Mouse (Mus musculus) splenic B cell, adult 2 months (primary cell): ENCODE measurements around the gene Xxylt1.
A peak's percentile ranks its signal among the peaks of the same experiment; 100 is the strongest.

ENCODE experiments used
- DNase-seq: peaks from one replicate; pipeline ENCODE4 v3.0.0-alpha.2; 2011; ENCODE audit warnings: low read depth, low spot score
- H3K27me3 ChIP-seq: 2 replicates; pipeline ENCODE4 v1.6.1; 2012; ENCODE audit warnings: mild to moderate bottlenecking, low read length, moderate library complexity, mixed read lengths; ENCODE audit not compliant: control insufficient read depth, poor library complexity, insufficient read depth, severe bottlenecking
- H3K36me3 ChIP-seq: 2 replicates; pipeline ENCODE4 v1.6.1; 2012; ENCODE audit warnings: mild to moderate bottlenecking, low read length, moderate library complexity, mixed read lengths; ENCODE audit not compliant: control insufficient read depth, poor library complexity, insufficient read depth, severe bottlenecking

The Xxylt1 gene

GRCm38 (mm10) chr16:30948216-30948615 is 133.0 kb downstream of the Xxylt1 start:
- DNase-seq = peak; percentile 41
- Histone ChIP-seq H3K27me3 (no peaks in the 10 kb centered on the region), H3K36me3 (peaks cover 2% of the 10 kb centered on the region; the same call in 1 of the 2 replicates)

DNA sequence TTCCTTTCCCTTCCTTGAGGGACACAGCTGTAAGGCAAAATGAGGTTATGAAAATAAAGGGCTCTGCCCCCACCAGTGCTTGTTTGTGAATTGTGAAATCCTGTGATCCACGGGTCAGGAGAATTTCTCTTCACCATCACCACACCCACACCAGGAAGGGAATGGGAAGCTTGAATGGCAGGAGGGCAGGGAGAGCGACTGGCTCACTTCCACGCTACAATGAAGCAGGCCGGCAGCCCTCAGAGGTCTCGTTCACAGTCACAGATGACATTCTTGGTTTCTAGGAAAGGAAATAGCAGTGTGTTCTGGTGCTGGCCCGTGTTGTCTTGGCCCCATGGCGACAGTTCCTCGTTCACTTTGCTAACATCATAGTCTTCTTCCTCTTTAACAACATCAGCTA is 136.3 kb downstream of the Xxylt1 start:
- H3K36me3 ChIP-seq = no peaks in the 10 kb centered on the region

GRCm38 (mm10) chr16:30943919-30944318 is 137.3 kb downstream of the Xxylt1 start:
- Histone ChIP-seq H3K36me3 (no peaks in the 10 kb centered on the region), H3K27me3 (no peaks in the 10 kb centered on the region)
- DNase-seq = no peak

More for the DNA sequence above, 136.3 kb downstream of the Xxylt1 start:
- H3K27me3 ChIP-seq = no peaks in the 10 kb centered on the region
- DNase-seq = peak; percentile 27

DNA sequence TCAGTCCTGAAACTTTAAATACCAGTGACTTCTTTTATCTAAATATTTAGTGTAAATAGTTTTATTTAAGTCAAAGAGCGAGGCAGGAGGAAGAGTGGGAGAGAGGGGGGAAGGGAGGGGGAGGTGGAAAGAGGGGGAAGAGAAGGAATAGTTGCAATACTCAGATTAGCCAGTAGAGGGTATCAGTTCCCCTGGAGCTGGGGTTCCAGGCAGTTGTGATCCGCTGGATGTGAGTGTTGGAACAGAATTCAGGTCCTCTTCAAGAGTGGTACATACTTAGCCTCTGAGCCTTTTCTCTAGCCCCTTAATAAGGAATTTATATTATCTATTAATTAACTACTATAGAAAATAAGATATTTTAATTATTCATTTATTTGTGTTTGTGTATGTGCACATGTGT is 140.5 kb downstream of the Xxylt1 start:
- DNase-seq = peak; percentile 47
- H3K36me3 ChIP-seq = no peaks in the 10 kb centered on the region
- no peaks in the 10 kb centered on the region for H3K27me3 ChIP-seq

GRCm38 (mm10) chr16:30939903-30940302 is 141.3 kb downstream of the Xxylt1 start:
- DNase-seq = no peak
- Histone ChIP-seq H3K36me3 (no peaks in the 10 kb centered on the region), H3K27me3 (no peaks in the 10 kb centered on the region)

DNA sequence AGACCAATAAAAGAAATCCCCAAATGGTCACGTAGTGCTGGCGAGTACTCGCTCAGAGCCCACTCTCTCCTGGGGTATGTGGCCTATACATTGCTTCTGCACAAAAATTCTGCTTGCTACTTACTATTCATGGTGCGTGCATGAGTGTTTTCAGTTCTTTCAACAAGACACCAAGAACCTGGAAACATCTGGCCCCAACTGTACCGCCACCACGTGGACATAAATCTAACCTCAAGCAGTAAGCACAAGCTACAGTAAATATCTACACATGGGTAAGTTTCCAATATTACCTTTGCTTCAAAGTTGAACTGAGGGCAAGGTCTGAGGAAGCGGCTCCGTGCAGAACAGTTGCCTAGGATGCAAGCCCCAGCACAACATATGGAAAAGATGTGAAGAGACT is 142.0 kb downstream of the Xxylt1 start:
- peak; percentile 54 for DNase-seq
- H3K27me3 ChIP-seq = no peaks in the 10 kb centered on the region
- no peaks in the 10 kb centered on the region for H3K36me3 ChIP-seq

DNA sequence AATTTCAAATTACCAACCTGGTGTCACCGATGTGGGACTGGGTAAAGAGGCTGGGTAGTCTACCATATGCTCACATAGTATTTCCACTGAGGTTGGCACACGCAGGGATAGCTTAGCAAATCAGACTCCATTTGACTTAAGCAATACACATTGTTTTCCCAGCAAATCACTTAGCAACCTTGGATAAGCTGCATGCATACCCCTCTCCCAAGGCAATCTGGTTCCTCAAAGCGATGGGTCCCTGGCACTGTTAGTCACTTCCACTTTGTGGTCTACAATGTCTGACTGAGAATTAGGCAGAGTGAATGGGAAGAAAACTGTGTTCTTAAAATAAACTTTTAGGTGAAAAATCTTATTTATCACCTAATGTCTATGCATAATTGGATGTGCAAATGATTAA is 142.6 kb downstream of the Xxylt1 start:
- Histone ChIP-seq H3K27me3 (no peaks in the 10 kb centered on the region), H3K36me3 (no peaks in the 10 kb centered on the region)
- DNase-seq = no peak

GRCm38 (mm10) chr16:30937665-30938064 is 143.6 kb downstream of the Xxylt1 start:
- DNase-seq = peak; percentile 66
- H3K27me3 ChIP-seq = no peaks in the 10 kb centered on the region
- H3K36me3 ChIP-seq = no peaks in the 10 kb centered on the region

GRCm38 (mm10) chr16:30936471-30936870 is 144.8 kb downstream of the Xxylt1 start:
- Histone ChIP-seq H3K27me3 (no peaks in the 10 kb centered on the region), H3K36me3 (no peaks in the 10 kb centered on the region)
- DNase-seq = no peak

DNA sequence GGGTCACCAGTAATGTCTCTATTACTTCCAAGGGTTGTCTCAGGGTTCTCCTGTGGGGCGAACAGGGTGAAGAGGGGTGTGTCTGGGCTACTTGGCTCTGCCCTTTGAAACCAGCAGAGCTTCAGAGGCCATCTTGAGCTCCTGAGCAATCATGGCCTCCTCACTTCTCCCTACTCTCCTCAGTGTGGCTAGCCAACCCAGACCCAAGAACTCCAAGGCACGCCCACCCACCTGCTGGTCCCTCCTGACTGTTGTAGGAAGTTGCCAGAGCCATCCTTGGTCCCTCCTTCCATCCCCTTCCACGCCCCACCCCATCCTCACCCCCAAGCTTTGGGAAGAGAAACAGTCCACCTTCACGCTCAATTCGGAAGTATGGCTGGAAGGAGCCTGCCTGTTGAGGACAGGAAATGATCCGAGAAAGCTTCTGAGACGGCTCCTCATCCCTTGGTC is 145.2 kb downstream of the Xxylt1 start:
- DNase-seq = no peak
- no peaks in the 10 kb centered on the region for H3K36me3 ChIP-seq
- H3K27me3 ChIP-seq = no peaks in the 10 kb centered on the region

- no peak for DNase-seq
- H3K36me3 ChIP-seq = no peaks in the 10 kb centered on the region
- H3K27me3 ChIP-seq = no peaks in the 10 kb centered on the region
These were observed 146.1 kb downstream of the Xxylt1 start for GRCm38 (mm10) chr16:30934967-30935690.

GRCm38 (mm10) chr16:30934205-30934780 is 146.9 kb downstream of the Xxylt1 start:
- Histone ChIP-seq H3K36me3 (no peaks in the 10 kb centered on the region), H3K27me3 (no peaks in the 10 kb centered on the region)
- DNase-seq = no peak

- Histone ChIP-seq H3K36me3 (no peaks in the 10 kb centered on the region), H3K27me3 (no peaks in the 10 kb centered on the region)
- no peak for DNase-seq
These were observed 147.9 kb downstream of the Xxylt1 start for GRCm38 (mm10) chr16:30933366-30933765.

GRCm38 (mm10) chr16:30932791-30933190 is 148.4 kb downstream of the Xxylt1 start:
- H3K27me3 ChIP-seq = no peaks in the 10 kb centered on the region
- no peak for DNase-seq
- H3K36me3 ChIP-seq = no peaks in the 10 kb centered on the region

- H3K27me3 ChIP-seq = no peaks in the 10 kb centered on the region
- no peaks in the 10 kb centered on the region for H3K36me3 ChIP-seq
- no peak for DNase-seq
These were observed 149.0 kb downstream of the Xxylt1 start for GRCm38 (mm10) chr16:30932196-30932595.
